Mouse (Mus musculus) thymus, adult 2 months (tissue): ENCODE results near the gene S100pbp. TPM values are rescaled to one million over a fixed set of nuclear protein-coding genes. Genes with fewer than 3 reads are reported as not detected.

ENCODE experiments used
- DNase-seq: peaks from one replicate; pipeline ENCODE4 v3.0.0; 2021
- H3K27ac ChIP-seq: fragments of 200-500 bp; 2 replicates; pipeline ENCODE4 v1.5.1; 2012; ENCODE audit warnings: low read length, control low read depth; ENCODE audit not compliant: control insufficient read depth, insufficient read depth
- H3K27me3 ChIP-seq: fragments of 200-500 bp; 2 replicates; pipeline ENCODE4 v1.6.1; 2012; ENCODE audit warnings: mild to moderate bottlenecking, low read length, moderate library complexity, mixed read lengths; ENCODE audit not compliant: control insufficient read depth, insufficient read depth
- H3K36me3 ChIP-seq: fragments of 200-500 bp; 2 replicates; pipeline ENCODE4 v1.6.1; 2012; ENCODE audit warnings: mild to moderate bottlenecking, low read length, moderate library complexity; ENCODE audit not compliant: control insufficient read depth, insufficient read depth
- H3K4me1 ChIP-seq: fragments of 200-500 bp; replicated peaks from 2 replicates; pipeline ENCODE4 v1.6.1; 2012; ENCODE audit warnings: low read length; ENCODE audit not compliant: control insufficient read depth, insufficient read depth
- H3K4me3 ChIP-seq: fragments of 200-500 bp; 2 replicates; pipeline ENCODE4 v1.5.1; 2012; ENCODE audit warnings: mild to moderate bottlenecking, low read length, control low read depth, moderate library complexity; ENCODE audit not compliant: control insufficient read depth, insufficient read depth
- CTCF ChIP-seq: fragments of 200-500 bp; IDR thresholded peaks from 2 replicates; pipeline ENCODE4 v1.5.1; 2012; ENCODE audit warnings: mild to moderate bottlenecking, control low read depth, low read length, moderate library complexity, borderline replicate concordance; ENCODE audit not compliant: control insufficient read depth, poor library complexity, insufficient read depth; ENCODE audit errors: extremely low read depth
- POLR2A ChIP-seq: fragments of 200-500 bp; IDR thresholded peaks from 2 replicates; pipeline ENCODE4 v1.6.1; 2012; ENCODE audit warnings: mild to moderate bottlenecking, low read length, control low read depth, moderate library complexity; ENCODE audit not compliant: control insufficient read depth, poor library complexity, insufficient read depth; ENCODE audit errors: extremely low read depth
- WGBS: fragments of 180-500 bp; shearing (Covaris S2); methylation state at CpG from one replicate; pipeline ENCODE4 v1.1.7; 2018; 5-methylcytosine and 5-hydroxymethylcytosine counted together
- polyA plus RNA-seq: library from polyadenylated mRNA; depleted of rRNA; stranded (reverse); fragments of >200 nt; gene quantifications from 2 replicates; pipeline ENCODE4 v1.2.3, GENCODE M21; 2012

The S100pbp gene
- polyA plus RNA-seq, 1 experiment = 58.7 TPM

DNA sequence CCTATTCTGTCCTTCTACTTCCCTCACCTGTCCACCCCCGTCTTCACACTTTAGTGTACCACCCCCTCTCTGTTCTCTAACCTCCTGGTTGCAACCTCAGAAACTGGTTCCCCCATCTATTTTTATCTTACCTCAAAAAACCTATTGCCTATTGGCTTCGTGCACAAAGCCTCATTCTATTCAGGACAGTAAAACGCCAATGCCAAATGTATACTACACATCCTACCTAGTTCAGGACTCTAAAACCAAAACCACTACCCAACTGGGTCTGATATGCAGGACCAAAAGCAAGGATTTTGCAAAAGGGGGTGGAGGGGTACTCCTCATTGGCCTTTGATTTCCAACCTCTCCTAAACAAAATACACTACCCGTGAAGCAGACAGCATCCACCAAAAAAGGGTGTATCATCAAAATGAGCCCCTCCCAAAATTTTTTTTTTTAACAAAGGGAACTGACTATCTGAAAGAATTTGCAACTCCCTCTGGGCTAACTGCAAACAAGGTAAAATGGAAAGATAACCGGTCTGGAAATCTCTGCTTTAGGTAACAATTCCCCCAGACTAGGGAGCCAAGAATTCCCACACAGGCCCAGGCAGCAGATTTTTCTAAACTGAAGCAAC lies 1.4 kb downstream of the S100pbp start:
- Histone ChIP-seq H3K4me1 (peaks cover 7% of the 10 kb centered on the region), H3K36me3 (peaks cover 4% of the 10 kb centered on the region; the same call in 1 of the 2 replicates), H3K27ac (no peak overlapping the region), H3K27me3 (no peaks in the 10 kb centered on the region), H3K4me3 (no peak overlapping the region)
- no peak for DNase-seq
- TF ChIP-seq POLR2A (no peak), CTCF (no peak)
- WGBS = 37% methylated on average over 5 of the region's 5 CpGs

DNA sequence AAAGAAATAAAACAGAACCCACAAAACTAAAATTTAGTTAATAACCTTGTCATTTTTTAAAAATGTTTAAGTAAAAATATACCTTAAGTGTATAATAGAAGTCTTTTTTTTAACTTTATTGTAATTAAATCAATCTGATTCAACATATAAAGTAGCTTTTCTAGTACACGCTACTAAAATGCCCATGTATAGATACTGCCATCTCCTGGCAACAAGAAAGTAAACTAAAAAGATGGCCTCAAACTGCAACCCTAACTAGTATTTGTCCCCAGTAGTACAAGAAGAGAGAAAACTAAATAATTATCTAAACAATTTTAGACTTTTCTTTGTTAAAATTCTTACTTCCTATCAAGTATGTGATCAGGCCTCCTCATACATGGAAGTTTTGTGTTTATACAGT lies 10.0 kb downstream of the S100pbp start:
- Histone ChIP-seq H3K4me1 (no peaks in the 10 kb centered on the region), H3K27ac (no peak overlapping the region), H3K36me3 (peaks cover 59% of the 10 kb centered on the region), H3K4me3 (no peak overlapping the region), H3K27me3 (no peaks in the 10 kb centered on the region)
- TF ChIP-seq POLR2A (no peak), CTCF (no peak)
- WGBS = 80% methylated on average over 1 of the region's 1 CpGs
- DNase-seq = no peak

DNA sequence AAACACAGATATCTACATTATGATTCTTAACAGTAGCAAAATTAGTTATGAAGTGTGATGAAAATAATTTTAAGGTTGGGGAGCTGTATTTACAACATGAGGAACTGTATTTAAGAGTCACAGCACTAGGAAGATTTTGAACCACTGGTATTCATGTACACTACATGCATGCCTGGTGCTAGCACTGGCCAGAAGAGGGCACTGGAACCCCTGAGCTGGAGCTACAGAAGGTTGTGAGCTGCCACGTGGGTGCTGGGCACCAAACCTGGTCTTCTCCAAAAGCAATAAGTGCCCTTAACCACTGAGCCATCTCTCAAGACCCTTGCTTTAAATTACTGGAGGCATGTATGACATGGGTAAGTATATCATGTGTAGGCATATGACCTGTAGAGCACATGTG lies 17.0 kb downstream of the S100pbp start:
- peaks cover 48% of the 10 kb centered on the region for H3K36me3 ChIP-seq
- H3K27me3 ChIP-seq = no peaks in the 10 kb centered on the region
- H3K27ac ChIP-seq = no peak overlapping the region
- DNase-seq = no peak
- H3K4me1 ChIP-seq = no peaks in the 10 kb centered on the region
- TF ChIP-seq POLR2A = no peak
- TF ChIP-seq CTCF = no peak
- H3K4me3 ChIP-seq = no peak overlapping the region
- 97% methylated on average over 1 of the region's 1 CpGs for WGBS

DNA sequence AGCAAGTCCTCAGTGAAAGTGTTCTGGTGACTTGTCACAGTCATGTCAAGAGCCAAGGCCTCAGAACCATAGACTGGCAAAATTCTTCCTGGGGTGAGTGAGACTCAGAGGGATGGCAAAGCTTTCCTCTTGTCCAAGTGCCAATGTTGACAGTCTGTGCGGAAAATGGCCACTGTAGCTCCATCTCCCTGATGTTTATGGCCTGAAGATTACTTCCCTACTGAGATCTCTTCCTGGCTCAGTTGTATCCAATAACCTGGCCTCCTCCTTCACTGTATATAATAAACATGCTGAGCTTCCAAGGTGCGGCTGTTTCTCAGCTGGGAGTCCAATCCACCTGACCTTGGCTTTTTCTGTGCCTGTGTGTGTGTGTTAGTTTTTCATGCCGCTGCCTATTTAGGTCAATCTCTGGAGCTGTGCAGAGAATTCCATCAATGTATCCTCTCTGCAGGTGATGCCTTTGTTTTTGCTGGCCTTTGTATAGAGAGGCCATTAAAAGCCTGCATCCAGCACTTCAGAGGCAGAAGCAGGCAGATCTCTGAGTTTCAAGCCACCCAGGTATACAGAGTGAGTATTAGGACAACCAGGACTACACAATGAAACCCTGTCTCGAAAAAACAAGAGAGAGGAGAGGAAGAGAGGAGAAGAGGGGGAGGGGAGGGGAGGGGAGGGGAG lies 27.8 kb downstream of the S100pbp start:
- H3K27me3 ChIP-seq = no peaks in the 10 kb centered on the region
- no peaks in the 10 kb centered on the region for H3K4me1 ChIP-seq
- H3K36me3 ChIP-seq = peaks cover 32% of the 10 kb centered on the region
- no peak overlapping the region for H3K27ac ChIP-seq
- TF ChIP-seq POLR2A = no peak
- TF ChIP-seq CTCF = no peak
- DNase-seq = no peak
- WGBS = 90% methylated on average over 4 of the region's 4 CpGs
- H3K4me3 ChIP-seq = no peak overlapping the region

DNA sequence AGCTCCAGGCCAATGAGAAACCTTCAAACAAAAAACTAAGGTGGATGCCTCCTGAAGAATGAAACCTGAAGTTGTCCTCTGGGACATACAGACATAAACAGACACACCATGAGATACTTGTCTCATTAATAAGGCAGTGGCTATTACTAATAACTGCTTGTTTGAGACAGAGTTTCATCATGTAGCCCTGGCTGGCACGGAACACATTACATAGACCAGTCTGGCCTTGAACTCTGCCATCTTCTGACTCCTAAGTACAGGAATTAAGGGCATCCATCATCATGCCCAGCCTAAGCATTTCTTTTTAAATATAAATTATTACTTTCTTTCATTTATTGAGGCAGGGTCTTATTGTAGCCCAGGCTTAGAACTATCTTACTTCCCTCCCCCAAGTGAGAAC lies 28.5 kb downstream of the S100pbp start:
- WGBS = 97% methylated on average over 1 of the region's 1 CpGs

DNA sequence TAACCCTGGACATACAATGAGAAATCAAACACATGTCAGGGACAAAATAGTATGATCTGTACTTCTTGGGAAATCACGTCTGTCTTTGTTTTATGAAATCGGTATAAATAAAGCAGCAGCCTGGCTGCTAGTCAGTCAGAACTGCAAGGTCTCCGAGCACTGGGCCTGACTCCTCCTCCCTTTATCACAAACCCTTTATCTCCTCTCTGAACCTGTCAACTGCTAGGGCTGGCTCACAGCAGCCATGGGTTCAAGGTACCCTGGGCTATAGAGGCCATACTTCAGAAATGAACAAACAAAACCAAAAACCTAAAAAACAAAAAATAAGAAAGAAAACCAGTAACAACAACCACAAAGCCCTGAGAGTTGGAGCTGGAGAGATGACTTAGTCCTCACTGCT lies 31.0 kb downstream of the S100pbp start:
- Histone ChIP-seq H3K36me3 (peaks cover 27% of the 10 kb centered on the region), H3K4me1 (no peaks in the 10 kb centered on the region), H3K27me3 (no peaks in the 10 kb centered on the region), H3K4me3 (no peak overlapping the region), H3K27ac (no peak overlapping the region)
- 93% methylated on average over 3 of the region's 3 CpGs for WGBS
- DNase-seq = no peak
- TF ChIP-seq POLR2A (no peak), CTCF (no peak)

More for the DNA sequence above, 28.5 kb downstream of the S100pbp start:
- peaks cover 34% of the 10 kb centered on the region for H3K36me3 ChIP-seq
- no peak overlapping the region for H3K27ac ChIP-seq
- no peak overlapping the region for H3K4me3 ChIP-seq
- DNase-seq = no peak
- TF ChIP-seq POLR2A (no peak), CTCF (no peak)
- H3K4me1 ChIP-seq = no peaks in the 10 kb centered on the region
- no peaks in the 10 kb centered on the region for H3K27me3 ChIP-seq

DNA sequence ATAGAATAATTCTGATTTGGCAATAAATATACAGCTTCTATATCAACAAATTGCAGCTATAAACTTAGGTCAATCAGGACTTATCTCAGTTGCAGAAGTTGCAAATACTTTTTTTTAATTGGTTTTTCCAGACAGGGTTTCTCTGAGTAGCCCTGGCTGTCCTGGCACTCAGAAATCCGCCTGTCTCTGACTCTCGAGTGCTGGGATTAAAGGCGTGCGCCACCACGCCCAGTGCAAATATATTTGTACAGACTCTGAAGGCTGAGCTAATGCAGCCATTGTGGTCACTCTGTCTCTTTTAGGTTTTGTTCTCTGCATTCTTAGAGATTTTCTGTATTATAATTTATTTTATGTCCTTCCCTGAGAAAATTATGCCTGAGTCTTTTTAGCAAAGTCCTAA lies 32.0 kb downstream of the S100pbp start:
- TF ChIP-seq CTCF (no peak), POLR2A (no peak)
- Histone ChIP-seq H3K4me1 (no peaks in the 10 kb centered on the region), H3K27ac (no peak overlapping the region), H3K27me3 (no peaks in the 10 kb centered on the region), H3K36me3 (peaks cover 34% of the 10 kb centered on the region), H3K4me3 (no peak overlapping the region)
- WGBS = 95% methylated on average over 5 of the region's 5 CpGs
- DNase-seq = no peak
